Mouse (Mus musculus) stomach, postnatal 0 days (tissue): Measurements from ENCODE around the gene Upk3a.

Experiments used
- CTCF ChIP-seq: IDR thresholded peaks from 2 replicates; pipeline ENCODE4 v1.5.1; 2016; ENCODE audit warnings: antibody characterized with exemption, low read depth, mild to moderate bottlenecking, moderate library complexity
- EP300 ChIP-seq: optimal IDR thresholded peaks from 2 replicates; pipeline ENCODE3; 2016; ENCODE audit warnings: antibody characterized with exemption

- TF ChIP-seq CTCF (no peak), EP300 (no peak)
These were observed 32.8 kb downstream of the Upk3a start for GRCm38 (mm10) chr15:85049758-85050157.
